Mouse (Mus musculus): ENCODE results near the gene Plekhm3. TPM values are rescaled to one million over a fixed set of nuclear protein-coding genes. Genes with fewer than 3 reads are reported as not detected.
A peak's percentile ranks its signal among the peaks of the same experiment; 100 is the strongest.

Plekhm3 gene
- polyA plus RNA-seq, 1 experiment from 2014 or later, result 7.8 TPM

GRCm38 (mm10) chr1:64809085-64809484 is 147.5 kb downstream of the Plekhm3 start:
- no peak overlapping the region for H3K4me2 ChIP-seq
- H3K27me3 ChIP-seq, result no peaks in the 10 kb centered on the region
- H3K4me3 ChIP-seq (replicated peaks), result no peak overlapping the region
- H3K4me1 ChIP-seq, result 0 out of 2 replicates have a peak, but pooled peaks cover 5% of the 10 kb centered on the region
- no peak for ATAC-seq (replicated peaks; ENCODE audit: low FRiP score)
- H3K27ac ChIP-seq, result no peak overlapping the region
- H3K9me3 ChIP-seq (replicated peaks), result no peaks in the 10 kb centered on the region
- 56% methylated on average over 2 of the region's 2 CpGs for WGBS
- H3K9ac ChIP-seq, result no peak overlapping the region
- H3K36me3 ChIP-seq, result no peaks in the 10 kb centered on the region

GRCm38 (mm10) chr1:64807766-64808165 is 148.9 kb downstream of the Plekhm3 start:
- 0 out of 2 replicates have a peak, but pooled peaks cover 5% of the 10 kb centered on the region for H3K4me1 ChIP-seq
- WGBS, result 63% methylated on average over 1 of the region's 1 CpGs
- no peaks in the 10 kb centered on the region for H3K36me3 ChIP-seq

GRCm38 (mm10) chr1:64805217-64805616 is 151.4 kb downstream of the Plekhm3 start:
- Histone ChIP-seq H3K4me1 (0 out of 2 replicates have a peak, but pooled peaks cover 5% of the 10 kb centered on the region), H3K4me3 (replicated peaks) (no peak overlapping the region), H3K9ac (no peak overlapping the region), H3K9me3 (replicated peaks) (no peaks in the 10 kb centered on the region), H3K4me2 (no peak overlapping the region), H3K27ac (no peak overlapping the region), H3K27me3 (no peaks in the 10 kb centered on the region), H3K36me3 (no peaks in the 10 kb centered on the region)
- no peak for ATAC-seq (replicated peaks; ENCODE audit: low FRiP score)
- 50% methylated on average over 2 of the region's 2 CpGs for WGBS

More at GRCm38 (mm10) chr1:64807766-64808165, 148.9 kb downstream of the Plekhm3 start:
- H3K27me3 ChIP-seq, result no peaks in the 10 kb centered on the region
- H3K9me3 ChIP-seq (replicated peaks), result no peaks in the 10 kb centered on the region
- H3K4me3 ChIP-seq (replicated peaks), result no peak overlapping the region
- no peak for ATAC-seq (replicated peaks; ENCODE audit: low FRiP score)
- H3K9ac ChIP-seq, result no peak overlapping the region
- H3K4me2 ChIP-seq, result no peak overlapping the region
- no peak overlapping the region for H3K27ac ChIP-seq

- Histone ChIP-seq H3K4me2 (no peak overlapping the region), H3K4me3 (replicated peaks) (no peak overlapping the region), H3K4me1 (no peaks in the 10 kb centered on the region), H3K9ac (no peak overlapping the region), H3K27ac (no peak overlapping the region), H3K9me3 (replicated peaks) (no peaks in the 10 kb centered on the region), H3K36me3 (no peaks in the 10 kb centered on the region), H3K27me3 (no peaks in the 10 kb centered on the region)
- WGBS, result 45% methylated on average over 6 of the region's 6 CpGs
- no peak for ATAC-seq (replicated peaks; ENCODE audit: low FRiP score)
These were observed 154.0 kb downstream of the Plekhm3 start for GRCm38 (mm10) chr1:64802631-64803030.

- WGBS, result 87% methylated on average over 3 of the region's 3 CpGs
- H3K36me3 ChIP-seq, result no peaks in the 10 kb centered on the region
- no peak overlapping the region for H3K27ac ChIP-seq
- H3K27me3 ChIP-seq, result no peaks in the 10 kb centered on the region
- no peak overlapping the region for H3K4me2 ChIP-seq
- peaks cover 14% of the 10 kb centered on the region for H3K4me1 ChIP-seq
- H3K9me3 ChIP-seq (replicated peaks), result no peaks in the 10 kb centered on the region
- H3K9ac ChIP-seq, result no peak overlapping the region
- no peak overlapping the region for H3K4me3 ChIP-seq (replicated peaks)
- ATAC-seq (replicated peaks; ENCODE audit: low FRiP score), result no peak
These were observed 159.0 kb downstream of the Plekhm3 start for GRCm38 (mm10) chr1:64797621-64798020.

GRCm38 (mm10) chr1:64796867-64797582 is 159.6 kb downstream of the Plekhm3 start:
- Histone ChIP-seq H3K4me3 (replicated peaks) (no peak overlapping the region), H3K9ac (no peak overlapping the region), H3K4me2 (no peak overlapping the region), H3K27ac (no peak overlapping the region), H3K9me3 (replicated peaks) (no peaks in the 10 kb centered on the region), H3K36me3 (no peaks in the 10 kb centered on the region), H3K4me1 (peaks cover 20% of the 10 kb centered on the region), H3K27me3 (no peaks in the 10 kb centered on the region)
- ATAC-seq (replicated peaks; ENCODE audit: low FRiP score), result no peak
- WGBS, result 87% methylated on average over 6 of the region's 6 CpGs

GRCm38 (mm10) chr1:64795284-64796040 is 161.2 kb downstream of the Plekhm3 start:
- peaks cover 35% of the 10 kb centered on the region for H3K4me1 ChIP-seq
- no peak overlapping the region for H3K4me3 ChIP-seq (replicated peaks)
- H3K9me3 ChIP-seq (replicated peaks), result no peaks in the 10 kb centered on the region
- H3K36me3 ChIP-seq, result no peaks in the 10 kb centered on the region
- H3K27me3 ChIP-seq, result no peaks in the 10 kb centered on the region
- no peak overlapping the region for H3K4me2 ChIP-seq
- no peak overlapping the region for H3K27ac ChIP-seq
- ATAC-seq (replicated peaks; ENCODE audit: low FRiP score), result 0 out of 2 replicates have a peak, but pooled peaks have one; percentile 40
- no peak overlapping the region for H3K9ac ChIP-seq
- WGBS, result 56% methylated on average over 8 of the region's 8 CpGs

- ATAC-seq (replicated peaks; ENCODE audit: low FRiP score), result no peak
- Histone ChIP-seq H3K4me2 (no peak overlapping the region), H3K9me3 (replicated peaks) (no peaks in the 10 kb centered on the region), H3K4me1 (peaks cover 44% of the 10 kb centered on the region), H3K27ac (no peak overlapping the region), H3K36me3 (no peaks in the 10 kb centered on the region), H3K27me3 (no peaks in the 10 kb centered on the region), H3K9ac (no peak overlapping the region), H3K4me3 (replicated peaks) (no peak overlapping the region)
- WGBS, result 86% methylated on average over 11 of the region's 11 CpGs
These were observed 162.5 kb downstream of the Plekhm3 start for GRCm38 (mm10) chr1:64794096-64794495.

- peaks cover 50% of the 10 kb centered on the region for H3K4me1 ChIP-seq
- H3K4me2 ChIP-seq, result no peak overlapping the region
- H3K9ac ChIP-seq, result no peak overlapping the region
- no peak for ATAC-seq (replicated peaks; ENCODE audit: low FRiP score)
- H3K9me3 ChIP-seq (replicated peaks), result no peaks in the 10 kb centered on the region
- H3K4me3 ChIP-seq (replicated peaks), result no peak overlapping the region
- H3K27me3 ChIP-seq, result no peaks in the 10 kb centered on the region
- peak overlapping the region; percentile 18; the same call in 1 of the 2 replicates for H3K27ac ChIP-seq
- H3K36me3 ChIP-seq, result no peaks in the 10 kb centered on the region
- WGBS, result 67% methylated on average over 4 of the region's 4 CpGs
These were observed 163.4 kb downstream of the Plekhm3 start for GRCm38 (mm10) chr1:64793234-64793530.

GRCm38 (mm10) chr1:64792521-64793233 is 163.9 kb downstream of the Plekhm3 start:
- Histone ChIP-seq H3K4me3 (replicated peaks) (no peak overlapping the region), H3K27me3 (no peaks in the 10 kb centered on the region), H3K4me1 (peaks cover 54% of the 10 kb centered on the region), H3K9me3 (replicated peaks) (no peaks in the 10 kb centered on the region), H3K9ac (no peak overlapping the region), H3K4me2 (no peak overlapping the region), H3K36me3 (no peaks in the 10 kb centered on the region), H3K27ac (peak overlapping the region; percentile 70)
- ATAC-seq (replicated peaks; ENCODE audit: low FRiP score), result no peak
- 67% methylated on average over 11 of the region's 11 CpGs for WGBS

- peak overlapping the region; percentile 70 for H3K27ac ChIP-seq
- H3K4me1 ChIP-seq, result peaks cover 59% of the 10 kb centered on the region
- no peaks in the 10 kb centered on the region for H3K9me3 ChIP-seq (replicated peaks)
- H3K4me3 ChIP-seq (replicated peaks), result no peak overlapping the region
- ATAC-seq (replicated peaks; ENCODE audit: low FRiP score), result no peak
- no peak overlapping the region for H3K9ac ChIP-seq
- no peak overlapping the region for H3K4me2 ChIP-seq
- H3K36me3 ChIP-seq, result no peaks in the 10 kb centered on the region
- no peaks in the 10 kb centered on the region for H3K27me3 ChIP-seq
- WGBS, result 35% methylated on average over 6 of the region's 6 CpGs
These were observed 164.8 kb downstream of the Plekhm3 start for GRCm38 (mm10) chr1:64791826-64792225.
